Mouse (Mus musculus) kidney, adult 2 months (tissue): Measurements from ENCODE around the gene Phrf1.

Experiments
- CTCF ChIP-seq: fragments of 200-500 bp; conservative IDR thresholded peaks from 2 replicates; pipeline ENCODE4 v1.5.1; 2011; ENCODE audit warnings: low read depth, mild to moderate bottlenecking, control low read depth, low read length, moderate library complexity, mixed read lengths; ENCODE audit not compliant: insufficient read depth, insufficient read length
- POLR2A ChIP-seq: fragments of 200-500 bp; IDR thresholded peaks from one replicate; pipeline ENCODE4 v1.6.1; 2011; ENCODE audit warnings: low read depth, low read length, control low read depth

DNA sequence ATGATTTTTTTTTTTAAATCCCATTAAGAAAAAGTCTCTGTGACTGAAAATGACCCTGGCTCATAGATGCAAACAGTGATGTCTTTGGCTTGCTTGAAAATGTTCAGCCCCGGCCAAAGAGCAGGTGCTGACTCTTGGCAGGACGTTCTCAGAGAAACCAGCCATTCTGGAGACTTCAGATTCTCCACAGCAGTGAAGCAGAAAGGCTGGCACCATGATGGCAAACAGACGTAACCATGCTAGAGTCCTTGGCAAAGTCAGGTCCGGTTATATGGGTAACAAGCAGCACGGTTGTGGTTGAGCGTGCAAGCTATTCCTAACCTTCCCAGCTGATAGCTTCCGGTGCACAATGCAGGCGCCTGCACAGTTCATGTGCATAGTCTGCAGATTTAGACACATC lies 70.6 kb downstream of the Phrf1 start:
- TF ChIP-seq CTCF, result no peak
- no peak for TF ChIP-seq POLR2A
